ENCODE assay signal across 10 mouse cellular contexts in the genomic region with DNA sequence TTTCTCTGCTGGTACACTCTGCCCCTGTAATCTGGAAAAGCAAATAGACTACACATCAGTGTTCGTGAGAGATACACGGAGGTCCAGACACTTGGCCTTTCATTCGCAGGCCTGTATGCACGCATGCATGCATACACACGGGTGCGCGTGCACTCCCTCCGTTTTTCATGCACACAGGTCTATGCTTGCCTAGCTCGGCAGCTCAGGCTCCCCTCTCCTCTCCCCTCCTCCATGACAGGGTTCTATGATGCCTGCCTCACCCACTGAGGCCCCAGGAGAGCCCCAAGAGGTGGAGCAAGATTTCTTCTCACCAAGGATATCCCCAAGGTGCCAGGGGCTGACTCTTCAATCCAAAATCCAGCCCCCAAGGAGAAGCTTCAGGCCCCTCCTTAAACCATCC. TPM values are rescaled to one million over a fixed set of nuclear protein-coding genes. Genes with fewer than 3 reads are reported as not detected.
DNase-seq lines count a peak whose midpoint lies in the region; ATAC-seq and TF ChIP-seq lines count a peak whose summit lies in the region.
"Had no signal": no experiment of that assay in that cellular context is flagged by ENCODE, and none has a peak within 500 bp of the region (broad histone marks: within the 10 kb centered on the region; RNA-seq: fewer than 3 reads in every experiment).

No protein-coding gene starts in this region.

- peaks cover 31% of the 10 kb centered on the region for H3K27me3 ChIP-seq in heart, embryonic 11.5 days (ENCODE audit: control insufficient read depth, insufficient read depth, low read length)
- H3K27me3 ChIP-seq in lung, embryonic 15.5 days = no peaks in the 10 kb centered on the region
- peaks cover 47% of the 10 kb centered on the region for H3K27me3 ChIP-seq in hindbrain, embryonic 11.5 days (ENCODE audit: control insufficient read depth, insufficient read depth, low read length)
- H3K27me3 ChIP-seq in neural tube, embryonic 15.5 days (replicated peaks) = peaks cover 25% of the 10 kb centered on the region

- peaks cover 23% of the 10 kb centered on the region; the same call in 1 of the 2 replicates for H3K4me1 ChIP-seq in heart, embryonic 11.5 days (ENCODE audit: control insufficient read depth, insufficient read depth, low read length)
- H3K4me1 ChIP-seq in lung, embryonic 15.5 days = peaks cover 70% of the 10 kb centered on the region
- H3K4me1 ChIP-seq in lung, adult 2 months (ENCODE audit: control insufficient read depth, insufficient read depth, low read length) = peaks cover 9% of the 10 kb centered on the region
- H3K4me1 ChIP-seq in hindbrain, embryonic 11.5 days (replicated peaks; ENCODE audit: control insufficient read depth, insufficient read depth, low read length) = peaks cover 11% of the 10 kb centered on the region
- peaks cover 43% of the 10 kb centered on the region for H3K4me1 ChIP-seq in neural tube, embryonic 15.5 days

- H3K9me3 ChIP-seq in heart, embryonic 11.5 days (replicated peaks; ENCODE audit: control insufficient read depth, low read length) = no peaks in the 10 kb centered on the region
- no peaks in the 10 kb centered on the region for H3K9me3 ChIP-seq in lung, embryonic 15.5 days
- H3K9me3 ChIP-seq in hindbrain, embryonic 11.5 days (ENCODE audit: control insufficient read depth, low read length) = no peaks in the 10 kb centered on the region
- H3K9me3 ChIP-seq in neural tube, embryonic 15.5 days (replicated peaks) = no peaks in the 10 kb centered on the region

- TF ChIP-seq CTCF in lung, adult 2 months (IDR thresholded peaks at IDR 0.05; ENCODE audit: insufficient read depth, low read length) = no peak

- intact Hi-C loops in heart, postnatal 10 days (cut with DNase I) = no loop called here

- peak overlapping the region; percentile 60 for H3K27ac ChIP-seq in heart, embryonic 11.5 days (ENCODE audit: low read depth, low read length)
- peak overlapping the region; percentile 100 for H3K27ac ChIP-seq in lung, embryonic 15.5 days
- H3K27ac ChIP-seq in hindbrain, embryonic 11.5 days (ENCODE audit: low read depth, low read length) = peak overlapping the region; percentile 53; the same call in 1 of the 2 replicates
- peak overlapping the region; percentile 48 for H3K27ac ChIP-seq in neural tube, embryonic 15.5 days (replicated peaks)

- H3K36me3 ChIP-seq in heart, embryonic 11.5 days (ENCODE audit: control insufficient read depth, insufficient read depth, low read length) = no peaks in the 10 kb centered on the region
- H3K36me3 ChIP-seq in lung, embryonic 15.5 days = peaks cover 19% of the 10 kb centered on the region; the same call in 1 of the 2 replicates
- H3K36me3 ChIP-seq in hindbrain, embryonic 11.5 days (ENCODE audit: control insufficient read depth, insufficient read depth, low read length) = no peaks in the 10 kb centered on the region
- no peaks in the 10 kb centered on the region for H3K36me3 ChIP-seq in neural tube, embryonic 15.5 days

- no peak for TF ChIP-seq POLR2A in lung, adult 2 months (IDR thresholded peaks at IDR 0.05; ENCODE audit: borderline replicate concordance, extremely low read depth, low read depth, low read length)

- 46% methylated on average over 9 of the region's 9 CpGs for WGBS in heart, embryonic 11.5 days (ENCODE audit: insufficient replicate concordance)
- 38% methylated on average over 9 of the region's 9 CpGs for WGBS in lung, embryonic 15.5 days
- WGBS in lung, adult 2 months = 64% methylated on average over 9 of the region's 9 CpGs
- 44% methylated on average over 9 of the region's 9 CpGs for WGBS in hindbrain, embryonic 11.5 days
- WGBS in neural tube, embryonic 15.5 days = 45% methylated on average over 9 of the region's 9 CpGs

- 0 out of 2 replicates have a peak overlapping the region, but pooled peaks have one; percentile 44 for H3K9ac ChIP-seq in heart, embryonic 11.5 days (ENCODE audit: low read depth, low read length)
- H3K9ac ChIP-seq in lung, embryonic 15.5 days = peak overlapping the region; percentile 52
- no peak overlapping the region for H3K9ac ChIP-seq in hindbrain, embryonic 11.5 days (ENCODE audit: low read depth, low read length)
- no peak overlapping the region for H3K9ac ChIP-seq in neural tube, embryonic 15.5 days (replicated peaks)

- no peak for DNase-seq in heart, postnatal 10 days
- DNase-seq in lung, adult 2 months = no peak
- DNase-seq in hindbrain, embryonic 11.5 days (ENCODE audit: low spot score) = no peak
- no peak for DNase-seq in frontal cortex, postnatal 14 days (ENCODE audit: low spot score in 2 of 2)
- no peak for DNase-seq in spleen, adult 12 weeks (ENCODE audit: low spot score)
- DNase-seq: cerebellum, adult 18-20 months had no signal

- ATAC-seq in heart, embryonic 11.5 days (replicated peaks; ENCODE audit: insufficient number of reproducible peaks, low FRiP score, low TSS enrichment) = no peak
- no peak for ATAC-seq in lung, embryonic 15.5 days (ENCODE audit: borderline replicate concordance, extremely low read depth, low FRiP score, low TSS enrichment)
- no peak for ATAC-seq in hindbrain, embryonic 11.5 days (ENCODE audit: low FRiP score)
- no peak for ATAC-seq in neural tube, embryonic 15.5 days (ENCODE audit: low FRiP score)

- peak overlapping the region; percentile 23; the same call in 1 of the 2 replicates for H3K4me3 ChIP-seq in heart, embryonic 11.5 days (ENCODE audit: low read depth, low read length)
- peak overlapping the region; percentile 56; the same call in 1 of the 2 replicates for H3K4me3 ChIP-seq in lung, embryonic 15.5 days
- no peak overlapping the region for H3K4me3 ChIP-seq in lung, adult 2 months (replicated peaks; ENCODE audit: extremely low read depth, low read depth, low read length)
- H3K4me3 ChIP-seq in hindbrain, embryonic 11.5 days (ENCODE audit: low read depth, low read length) = no peak overlapping the region
- no peak overlapping the region for H3K4me3 ChIP-seq in neural tube, embryonic 15.5 days (replicated peaks)

- H3K4me2 ChIP-seq in heart, embryonic 11.5 days = peak overlapping the region; percentile 93
- H3K4me2 ChIP-seq in lung, embryonic 15.5 days = peak overlapping the region; percentile 87
- H3K4me2 ChIP-seq in hindbrain, embryonic 11.5 days (replicated peaks; ENCODE audit: low read depth, low read length) = no peak overlapping the region
- H3K4me2 ChIP-seq in neural tube, embryonic 15.5 days = peak overlapping the region; percentile 37; the same call in 1 of the 2 replicates

RNA-seq across cellular contexts. Expression of a gene that starts 7.3 kb away (rescaled TPM):
- polyA plus RNA-seq in heart, embryonic 11.5 days (2014; fragmentation: Nextera tagmentation; extraction: Ambion mirVana) = 11.2 and 13.4 TPM in 2 replicates
- 10 to 100 TPM; 23.2 to 27.2 TPM for total RNA-seq in heart, postnatal 10 days (2021)
- 43.7 and 43.8 TPM in 2 replicates for polyA plus RNA-seq in lung, embryonic 15.5 days (2015; fragmentation: Nextera tagmentation; extraction: Ambion mirVana)
- 75.1 and 93.9 TPM in 2 replicates for polyA plus RNA-seq in lung, adult 2 months (2012; rRNA removed)
- polyA plus RNA-seq in hindbrain, embryonic 11.5 days (2014; fragmentation: Nextera tagmentation; extraction: Ambion mirVana) = 20.3 and 21.7 TPM in 2 replicates
- polyA plus RNA-seq in neural tube, embryonic 15.5 days (2015; fragmentation: Nextera tagmentation; extraction: Ambion mirVana) = 7.8 and 11.9 TPM in 2 replicates

RNA-seq across cellular contexts. Expression of a gene that starts 18.2 kb away (rescaled TPM):
- polyA plus RNA-seq in heart, embryonic 11.5 days (2014; fragmentation: Nextera tagmentation; extraction: Ambion mirVana) = 0.94 and 1.2 TPM in 2 replicates
- 1 to 10 TPM; 1.9 to 2.0 TPM for total RNA-seq in heart, postnatal 10 days (2021)
- polyA plus RNA-seq in lung, embryonic 15.5 days (2015; fragmentation: Nextera tagmentation; extraction: Ambion mirVana) = 2.0 and 3.2 TPM in 2 replicates
- polyA plus RNA-seq in lung, adult 2 months (2012; rRNA removed) = 22.0 and 32.4 TPM in 2 replicates
- polyA plus RNA-seq in hindbrain, embryonic 11.5 days (2014; fragmentation: Nextera tagmentation; extraction: Ambion mirVana) = 1.0 and 1.1 TPM in 2 replicates
- polyA plus RNA-seq in neural tube, embryonic 15.5 days (2015; fragmentation: Nextera tagmentation; extraction: Ambion mirVana) = 1.1 and 11.0 TPM in 2 replicates

RNA-seq across cellular contexts. Expression of a gene that starts 20.4 kb away (rescaled TPM):
- 0.07 TPM in 1 of 2 replicates, not detected in the other for polyA plus RNA-seq in heart, embryonic 11.5 days (2014; fragmentation: Nextera tagmentation; extraction: Ambion mirVana)
- total RNA-seq in heart, postnatal 10 days (2021) = not detected
- polyA plus RNA-seq in lung, embryonic 15.5 days (2015; fragmentation: Nextera tagmentation; extraction: Ambion mirVana) = 0.53 and 0.57 TPM in 2 replicates
- polyA plus RNA-seq in lung, adult 2 months (2012; rRNA removed) = 0.31 and 0.60 TPM in 2 replicates
- polyA plus RNA-seq in hindbrain, embryonic 11.5 days (2014; fragmentation: Nextera tagmentation; extraction: Ambion mirVana) = 0.15 TPM in 2 replicates
- 0.09 TPM in 1 of 2 replicates, not detected in the other for polyA plus RNA-seq in neural tube, embryonic 15.5 days (2015; fragmentation: Nextera tagmentation; extraction: Ambion mirVana)
- total RNA-seq: layer of hippocampus, adult 18-20 months had no signal

RNA-seq across cellular contexts. Expression of a gene that starts 29.3 kb away (rescaled TPM):
- 44.4 and 45.3 TPM in 2 replicates for polyA plus RNA-seq in heart, embryonic 11.5 days (2014; fragmentation: Nextera tagmentation; extraction: Ambion mirVana)
- 10 to 100 TPM; 20.6 to 23.8 TPM for total RNA-seq in heart, postnatal 10 days (2021)
- 63.8 and 65.3 TPM in 2 replicates for polyA plus RNA-seq in lung, embryonic 15.5 days (2015; fragmentation: Nextera tagmentation; extraction: Ambion mirVana)
- 95.4 and 97.1 TPM in 2 replicates for polyA plus RNA-seq in lung, adult 2 months (2012; rRNA removed)
- polyA plus RNA-seq in hindbrain, embryonic 11.5 days (2014; fragmentation: Nextera tagmentation; extraction: Ambion mirVana) = 51.6 and 57.0 TPM in 2 replicates
- polyA plus RNA-seq in neural tube, embryonic 15.5 days (2015; fragmentation: Nextera tagmentation; extraction: Ambion mirVana) = 59.5 and 62.7 TPM in 2 replicates

RNA-seq across cellular contexts. Expression of a gene that starts 45.4 kb away (rescaled TPM):
- 31.3 and 33.4 TPM in 2 replicates for polyA plus RNA-seq in heart, embryonic 11.5 days (2014; fragmentation: Nextera tagmentation; extraction: Ambion mirVana)
- total RNA-seq in heart, postnatal 10 days (2021) = 10 to 100 TPM; 25.6 to 33.8 TPM
- 74.1 and 78.1 TPM in 2 replicates for polyA plus RNA-seq in lung, embryonic 15.5 days (2015; fragmentation: Nextera tagmentation; extraction: Ambion mirVana)
- 92.8 and 106 TPM in 2 replicates for polyA plus RNA-seq in lung, adult 2 months (2012; rRNA removed)
- polyA plus RNA-seq in hindbrain, embryonic 11.5 days (2014; fragmentation: Nextera tagmentation; extraction: Ambion mirVana) = 23.5 and 27.9 TPM in 2 replicates
- 33.6 and 43.7 TPM in 2 replicates for polyA plus RNA-seq in neural tube, embryonic 15.5 days (2015; fragmentation: Nextera tagmentation; extraction: Ambion mirVana)

Comparison
In these comparisons a context has a peak if more than half of its experiments do, and no peak if none do; other contexts are left out.
1. H3K4me3 ChIP-seq: peak in heart, embryonic 11.5 days (single experiment) and lung, embryonic 15.5 days (single experiment); none in lung, adult 2 months (single experiment), hindbrain, embryonic 11.5 days (single experiment) and neural tube, embryonic 15.5 days (single experiment).
2. H3K27ac ChIP-seq: peak in every context shown above with its lines; median percentile 100 in lung, embryonic 15.5 days; 60 in heart, embryonic 11.5 days; 53 in hindbrain, embryonic 11.5 days; 48 in neural tube, embryonic 15.5 days.
3. H3K9ac ChIP-seq: peak in heart, embryonic 11.5 days (single experiment) and lung, embryonic 15.5 days (single experiment); none in hindbrain, embryonic 11.5 days (single experiment) and neural tube, embryonic 15.5 days (single experiment).